ENCODE assay signal across 18 mouse cellular contexts in the genomic region with DNA sequence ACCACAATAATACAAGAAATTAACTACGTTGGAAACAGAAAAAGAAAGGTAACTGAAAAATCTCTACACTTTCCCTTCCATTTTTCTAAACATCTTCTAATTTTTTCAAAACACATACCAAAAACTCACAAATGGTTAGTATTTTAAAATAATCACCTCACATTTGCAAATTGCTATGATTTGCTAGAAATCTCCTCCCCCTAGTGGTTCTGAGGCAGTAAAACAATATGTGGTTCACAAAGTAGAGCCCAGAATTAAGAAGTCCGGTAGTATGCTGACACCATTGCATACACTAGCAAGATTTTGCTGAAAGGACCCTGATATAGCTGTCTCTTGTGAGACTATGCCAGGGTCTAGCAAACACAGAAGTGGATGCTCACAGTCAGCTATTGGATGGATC. TPM values are rescaled to one million over a fixed set of nuclear protein-coding genes. Genes with fewer than 3 reads are reported as not detected.
"Had no signal": no experiment of that assay in that cellular context is flagged by ENCODE, and none has a peak within 500 bp of the region (broad histone marks: within the 10 kb centered on the region; RNA-seq: fewer than 3 reads in every experiment).

No protein-coding gene starts in this region.

RNA-seq across cellular contexts. Expression of gene Amtn, which starts 16.1 kb away (rescaled TPM):
- total RNA-seq: layer of hippocampus, adult 18-20 months; layer of hippocampus, postnatal 25 days; left cerebral cortex, adult 18-20 months; left cerebral cortex, postnatal 10 days; left cerebral cortex, postnatal 36 days; liver, adult 2 months; megakaryocyte progenitor cell, adult 5-6 weeks; megakaryocyte-erythroid progenitor cell, adult 5-6 weeks had no signal
- polyA plus RNA-seq: kidney, embryonic 15.5 days; limb, embryonic 11.5 days; liver, adult 2 months; liver, embryonic 13.5 days; liver, embryonic 16.5 days; lung, embryonic 15.5 days; midbrain, embryonic 11.5 days; midbrain, embryonic 14.5 days; neural tube, embryonic 12.5 days; neural tube, embryonic 15.5 days; stomach, embryonic 14.5 days had no signal
